Mouse (Mus musculus) heart, embryonic 12.5 days (tissue): ENCODE results near the gene Sae1. TPM values are rescaled to one million over a fixed set of nuclear protein-coding genes. Genes with fewer than 3 reads are reported as not detected.
A peak's percentile ranks its signal among the peaks of the same experiment; 100 is the strongest.

Experiments used
- ATAC-seq: fragments of 200-750 bp; cut with Nextera tagmentation; 2 replicates; pipeline ENCODE4 v1.8.0; 2017; ENCODE audit warnings: moderate TSS enrichment, moderate library complexity; ENCODE audit not compliant: insufficient number of reproducible peaks, low FRiP score
- H3K27ac ChIP-seq: fragments of 300-500 bp; sonication (generic); 2 replicates; pipeline ENCODE4 v1.5.1; 2016; ENCODE audit warnings: mild to moderate bottlenecking, moderate library complexity; ENCODE audit not compliant: poor library complexity, severe bottlenecking
- H3K27me3 ChIP-seq: fragments of 300-500 bp; sonication (generic); replicated peaks from 2 replicates; pipeline ENCODE4 v1.6.1; 2016; ENCODE audit warnings: mild to moderate bottlenecking, moderate library complexity
- H3K36me3 ChIP-seq: fragments of 300-500 bp; sonication (generic); 2 replicates; pipeline ENCODE4 v1.6.1; 2016; ENCODE audit warnings: mild to moderate bottlenecking, moderate library complexity
- H3K4me1 ChIP-seq: fragments of 300-500 bp; sonication (generic); replicated peaks from 2 replicates; pipeline ENCODE4 v1.6.1; 2016; ENCODE audit warnings: mild to moderate bottlenecking
- H3K4me2 ChIP-seq: fragments of 300-500 bp; sonication (generic); 2 replicates; pipeline ENCODE4 v1.6.1; 2016; ENCODE audit warnings: mild to moderate bottlenecking, moderate library complexity
- H3K4me3 ChIP-seq: fragments of 300-500 bp; sonication (generic); 2 replicates; pipeline ENCODE4 v1.5.1; 2016; ENCODE audit warnings: mild to moderate bottlenecking
- H3K9ac ChIP-seq: fragments of 300-500 bp; sonication (generic); 2 replicates; pipeline ENCODE4 v1.6.1; 2016; ENCODE audit warnings: mild to moderate bottlenecking, moderate library complexity
- H3K9me3 ChIP-seq: fragments of 300-500 bp; sonication (generic); replicated peaks from 2 replicates; pipeline ENCODE4 v1.6.1; 2016; ENCODE audit warnings: mild to moderate bottlenecking, moderate library complexity
- WGBS: fragments of 180-500 bp; shearing (Covaris S2); methylation state at CpG from one replicate; pipeline ENCODE4 v1.1.7; 2016; 5-methylcytosine and 5-hydroxymethylcytosine counted together
- polyA plus RNA-seq: library from polyadenylated mRNA; unstranded; fragments of >200 nt; fragmentation: Nextera tagmentation; extraction: Ambion mirVana; gene quantifications from 2 replicates; pipeline ENCODE4 v1.2.1, GENCODE M21; 2016

The Sae1 gene
- polyA plus RNA-seq, 1 experiment from 2014 or later: 232 TPM

DNA sequence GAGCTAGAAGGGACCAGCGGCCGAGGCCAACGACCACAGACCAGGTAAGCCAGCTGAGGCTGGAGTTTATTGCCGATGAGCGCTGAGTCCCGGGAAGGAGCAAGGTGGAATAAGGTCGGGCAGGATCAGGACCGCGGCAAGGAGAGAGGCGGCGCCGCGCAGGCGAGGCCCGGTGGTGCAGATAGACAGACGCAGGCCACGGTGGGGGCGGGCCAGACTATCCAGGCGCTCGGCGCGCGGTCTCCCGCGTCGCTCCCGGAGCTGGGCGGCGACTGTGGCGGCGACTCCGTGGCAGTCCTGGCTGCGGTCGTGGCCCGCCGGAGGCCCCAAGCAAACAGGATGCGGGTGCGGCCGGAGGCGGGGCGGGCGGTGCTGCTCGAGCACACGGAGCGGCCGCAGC is 114.9 kb downstream of the Sae1 start:
- H3K27me3 ChIP-seq: peaks cover 3% of the 10 kb centered on the region; the same call in 1 of the 2 replicates
- peak; percentile 85 for ATAC-seq
- peak overlapping the region; percentile 82 for H3K27ac ChIP-seq
- 0% methylated on average over 42 of the region's 46 CpGs for WGBS
- peaks cover 32% of the 10 kb centered on the region for H3K4me1 ChIP-seq
- H3K4me2 ChIP-seq: peak overlapping the region; percentile 81
- peak overlapping the region; percentile 79 for H3K4me3 ChIP-seq
- peaks cover 32% of the 10 kb centered on the region for H3K36me3 ChIP-seq
- H3K9me3 ChIP-seq: no peaks in the 10 kb centered on the region
- H3K9ac ChIP-seq: peak overlapping the region; percentile 76

DNA sequence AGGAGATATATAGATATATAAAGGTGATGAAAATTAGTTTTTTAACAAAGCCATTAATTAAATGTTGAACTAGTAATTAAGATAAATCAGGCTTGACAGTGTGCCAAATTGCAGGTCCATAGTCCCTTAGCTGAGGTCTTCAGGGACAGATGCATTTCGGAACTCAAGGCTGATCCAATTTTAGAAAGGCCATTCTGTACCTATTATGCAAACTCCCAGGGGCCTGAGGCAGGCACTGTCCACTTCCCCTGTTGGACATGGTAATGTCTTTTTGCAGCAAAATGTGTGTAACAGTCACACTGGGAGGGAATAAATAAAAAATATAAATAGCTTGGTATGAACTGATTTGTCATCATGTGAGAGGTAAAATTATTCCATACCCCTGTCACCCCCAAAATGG is 116.5 kb downstream of the Sae1 start:
- H3K4me2 ChIP-seq: no peak overlapping the region
- no peak for ATAC-seq
- WGBS: 78% methylated on average over 1 of the region's 1 CpGs

More for the DNA sequence above, 116.5 kb downstream of the Sae1 start:
- H3K9ac ChIP-seq: no peak overlapping the region
- H3K27me3 ChIP-seq: peaks cover 3% of the 10 kb centered on the region; the same call in 1 of the 2 replicates
- H3K36me3 ChIP-seq: peaks cover 17% of the 10 kb centered on the region
- no peak overlapping the region for H3K27ac ChIP-seq
- peaks cover 32% of the 10 kb centered on the region for H3K4me1 ChIP-seq
- peaks cover 2% of the 10 kb centered on the region; the same call in 1 of the 2 replicates for H3K9me3 ChIP-seq
- H3K4me3 ChIP-seq: no peak overlapping the region

Other genes with a start within 250 kb of the Sae1 start
- gene Meis3, start 212.7 kb downstream of the Sae1 start, polyA plus RNA-seq: 18.2 and 21.5 TPM in 2 replicates
- 11.9 and 13.0 TPM in 2 replicates for gene Dhx34, start 165.8 kb downstream of the Sae1 start, polyA plus RNA-seq
- 0.85 and 1.1 TPM in 2 replicates for gene C5ar2, start 143.7 kb downstream of the Sae1 start, polyA plus RNA-seq
- 1.1 and 1.8 TPM in 2 replicates for gene C5ar1, start 128.3 kb downstream of the Sae1 start, polyA plus RNA-seq
- 11.0 and 12.1 TPM in 2 replicates for gene Inafm1, start 114.2 kb downstream of the Sae1 start, polyA plus RNA-seq
- 24.3 and 31.2 TPM in 2 replicates for gene Ccdc9, start 101.0 kb downstream of the Sae1 start, polyA plus RNA-seq
- 9.8 and 10.4 TPM in 2 replicates for gene Bbc3, start 79.4 kb downstream of the Sae1 start, polyA plus RNA-seq
- 14.3 and 14.9 TPM in 2 replicates for gene Zc3h4, start 13.1 kb upstream of the Sae1 start, polyA plus RNA-seq
- 79.0 and 83.6 TPM in 2 replicates for gene Tmem160, start 65.0 kb upstream of the Sae1 start, polyA plus RNA-seq
- 0.22 and 0.31 TPM in 2 replicates for gene Npas1, start 89.9 kb upstream of the Sae1 start, polyA plus RNA-seq
- gene Arhgap35, start 227.2 kb upstream of the Sae1 start, polyA plus RNA-seq: 20.3 and 21.4 TPM in 2 replicates